Mouse (Mus musculus) brain, embryonic 14.5 days (tissue): Measurements from ENCODE around the gene 1700069L16Rik.

ENCODE experiments used
- CTCF ChIP-seq: fragments of 200-500 bp; IDR thresholded peaks from 2 replicates; pipeline ENCODE4 v1.5.1; 2012; ENCODE audit warnings: inconsistent platforms, mild to moderate bottlenecking, moderate library complexity, borderline replicate concordance; ENCODE audit not compliant: insufficient read depth, insufficient read length; ENCODE audit errors: extremely low read depth
- POLR2A ChIP-seq: fragments of 200-500 bp; IDR thresholded peaks from 2 replicates; pipeline ENCODE4 v1.6.1; 2012; ENCODE audit warnings: mild to moderate bottlenecking, inconsistent platforms, borderline replicate concordance; ENCODE audit not compliant: poor library complexity, insufficient read depth, insufficient read length, severe bottlenecking; ENCODE audit errors: extremely low read depth

GRCm38 (mm10) chr5:113755347-113756030 is 30.9 kb upstream of the 1700069L16Rik start:
- TF ChIP-seq CTCF: no peak
- no peak for TF ChIP-seq POLR2A
